Mouse (Mus musculus): ENCODE data around the gene Hist2h2aa1. TPM values are rescaled to one million over a fixed set of nuclear protein-coding genes. Genes with fewer than 3 reads are reported as not detected.
A peak's percentile ranks its signal among the peaks of the same experiment; 100 is the strongest.
"Not testable (repeated sequence)": the region's sequence is repeated elsewhere in the genome, so short reads cannot be mapped to it uniquely, and the experiment has no call there.

The Hist2h2aa1 gene
- polyA plus RNA-seq, 1 experiment, result 127 TPM

- Histone ChIP-seq H3K27me3 (ENCODE audit: control insufficient read depth, insufficient read depth, low read length) (no peaks in the 10 kb centered on the region), H3K4me3 (replicated peaks; ENCODE audit: insufficient read depth, low read depth, low read length) (peak within 1 kb of the TSS; percentile 70), H3K27ac (ENCODE audit: insufficient read depth, low read length) (peak within 1 kb of the TSS; percentile 93), H3K4me1 (ENCODE audit: control insufficient read depth, insufficient read depth, low read length) (peaks cover 6% of the 10 kb centered on the region; the same call in 1 of the 2 replicates)
- TF ChIP-seq POLR2A (IDR thresholded peaks at IDR 0.05; ENCODE audit: borderline replicate concordance, insufficient read depth, low read length), result peak; percentile 89
- TF ChIP-seq CTCF (IDR thresholded peaks at IDR 0.05; ENCODE audit: borderline replicate concordance, insufficient read depth, low read depth, low read length), result no peak
- 13% methylated on average over 30 of the region's 30 CpGs for WGBS
- peak; percentile 87 to 89 for DNase-seq
These were observed 22.9 kb downstream of the Hist2h2aa1 start, which contains the start of gene Hist2h3b for GRCm38 (mm10) chr3:96268051-96268775. Hist2h3b (plus strand) TSS chr3:96268654.

GRCm38 (mm10) chr3:96268776-96269378 is 23.6 kb downstream of the Hist2h2aa1 start:
- H3K27ac ChIP-seq (ENCODE audit: insufficient read depth, low read length), result peak overlapping the region; percentile 93
- H3K4me3 ChIP-seq (replicated peaks; ENCODE audit: insufficient read depth, low read depth, low read length), result peak overlapping the region; percentile 56
- under 1% methylated on average over 17 of the region's 44 CpGs for WGBS
- DNase-seq, result peak in 1 of 2 experiments; percentile 63
- H3K4me1 ChIP-seq (ENCODE audit: control insufficient read depth, insufficient read depth, low read length); H3K27me3 ChIP-seq (ENCODE audit: control insufficient read depth, insufficient read depth, low read length): not testable (repeated sequence)

- H3K27ac ChIP-seq (ENCODE audit: insufficient read depth, low read length), result peak within 1 kb of the TSS; percentile 93
- peaks cover 4% of the 10 kb centered on the region; the same call in 1 of the 2 replicates for H3K4me1 ChIP-seq (ENCODE audit: control insufficient read depth, insufficient read depth, low read length)
- H3K27me3 ChIP-seq (ENCODE audit: control insufficient read depth, insufficient read depth, low read length), result no peaks in the 10 kb centered on the region
- H3K4me3 ChIP-seq (replicated peaks; ENCODE audit: insufficient read depth, low read depth, low read length), result peak within 1 kb of the TSS; percentile 70
- whole genome bisulfite sequencing, result under 1% methylated on average over 45 of the region's 45 CpGs
- TF ChIP-seq POLR2A (IDR thresholded peaks at IDR 0.05; ENCODE audit: borderline replicate concordance, insufficient read depth, low read length) (peak; percentile 100), CTCF (IDR thresholded peaks at IDR 0.05; ENCODE audit: borderline replicate concordance, insufficient read depth, low read depth, low read length) (no peak)
- peak; percentile 95 to 98 for DNase-seq
These were observed 24.5 kb downstream of the Hist2h2aa1 start, which contains the start of gene Hist2h2bb for GRCm38 (mm10) chr3:96269511-96270474. Hist2h2bb (plus strand) TSS chr3:96269752.

- no peaks in the 10 kb centered on the region for H3K27me3 ChIP-seq (ENCODE audit: control insufficient read depth, insufficient read depth, low read length)
- H3K4me3 ChIP-seq (replicated peaks; ENCODE audit: insufficient read depth, low read depth, low read length), result no peak overlapping the region
- H3K27ac ChIP-seq (ENCODE audit: insufficient read depth, low read length), result no peak overlapping the region
- no peak for TF ChIP-seq POLR2A (IDR thresholded peaks at IDR 0.05; ENCODE audit: borderline replicate concordance, insufficient read depth, low read length)
- TF ChIP-seq CTCF (IDR thresholded peaks at IDR 0.05; ENCODE audit: borderline replicate concordance, insufficient read depth, low read depth, low read length), result no peak
- DNase-seq, result no peak
- no peaks in the 10 kb centered on the region; the same call in 1 of the 2 replicates for H3K4me1 ChIP-seq (ENCODE audit: control insufficient read depth, insufficient read depth, low read length)
- WGBS, result 90% methylated on average over 17 of the region's 17 CpGs
These were observed 28.5 kb downstream of the Hist2h2aa1 start for GRCm38 (mm10) chr3:96273591-96274465.

GRCm38 (mm10) chr3:96277428-96277799 is 32.1 kb downstream of the Hist2h2aa1 start:
- H3K27ac ChIP-seq (ENCODE audit: insufficient read depth, low read length), result no peak overlapping the region
- H3K4me1 ChIP-seq (ENCODE audit: control insufficient read depth, insufficient read depth, low read length), result no peaks in the 10 kb centered on the region; the same call in 1 of the 2 replicates
- no peaks in the 10 kb centered on the region for H3K27me3 ChIP-seq (ENCODE audit: control insufficient read depth, insufficient read depth, low read length)
- peak overlapping the region; percentile 82 for H3K4me3 ChIP-seq (replicated peaks; ENCODE audit: insufficient read depth, low read depth, low read length)
- DNase-seq, result peak in 1 of 2 experiments; percentile 43
- TF ChIP-seq POLR2A (IDR thresholded peaks at IDR 0.05; ENCODE audit: borderline replicate concordance, insufficient read depth, low read length) (no peak), CTCF (IDR thresholded peaks at IDR 0.05; ENCODE audit: borderline replicate concordance, insufficient read depth, low read depth, low read length) (no peak)
- WGBS, result 28% methylated on average over 8 of the region's 8 CpGs

GRCm38 (mm10) chr3:96277800-96278624 is 32.7 kb downstream of the Hist2h2aa1 start:
- WGBS, result under 1% methylated on average over 49 of the region's 49 CpGs
- H3K27me3 ChIP-seq (ENCODE audit: control insufficient read depth, insufficient read depth, low read length), result no peaks in the 10 kb centered on the region

More at GRCm38 (mm10) chr3:96277800-96278624, 32.7 kb downstream of the Hist2h2aa1 start:
- H3K4me3 ChIP-seq (replicated peaks; ENCODE audit: insufficient read depth, low read depth, low read length), result peak overlapping the region; percentile 82
- peak; percentile 87 to 90 for DNase-seq
- no peak for TF ChIP-seq POLR2A (IDR thresholded peaks at IDR 0.05; ENCODE audit: borderline replicate concordance, insufficient read depth, low read length)
- peak; percentile 82 for TF ChIP-seq CTCF (IDR thresholded peaks at IDR 0.05; ENCODE audit: borderline replicate concordance, insufficient read depth, low read depth, low read length)
- H3K27ac ChIP-seq (ENCODE audit: insufficient read depth, low read length), result peak overlapping the region; percentile 13; the same call in 1 of the 2 replicates
- no peaks in the 10 kb centered on the region; the same call in 1 of the 2 replicates for H3K4me1 ChIP-seq (ENCODE audit: control insufficient read depth, insufficient read depth, low read length)

Data from cerebellum, adult 2 months (tissue).